Mouse (Mus musculus) bone marrow, adult 2 months (tissue): ENCODE results near the gene Slc6a12.

Experiments
- CTCF ChIP-seq: fragments of 200-500 bp; IDR thresholded peaks from 2 replicates; pipeline ENCODE4 v1.5.1; 2011; ENCODE audit warnings: low read length, control low read depth; ENCODE audit not compliant: control insufficient read depth, insufficient read depth
- POLR2A ChIP-seq: fragments of 200-500 bp; IDR thresholded peaks from 2 replicates; pipeline ENCODE4 v1.6.1; 2011; ENCODE audit warnings: low read depth, mild to moderate bottlenecking, control low read depth, low read length, borderline replicate concordance; ENCODE audit not compliant: control insufficient read depth

- TF ChIP-seq CTCF (no peak), POLR2A (no peak)
Measured at GRCm38 (mm10) chr6:121299954-121300353, 42.9 kb upstream of the Slc6a12 start, which contains the start of gene Slc6a13.
